Mouse (Mus musculus) erythroblast, embryonic 14.5 days (primary cell): ENCODE results near the gene Slc36a3. TPM values are rescaled to one million over a fixed set of nuclear protein-coding genes. Genes with fewer than 3 reads are reported as not detected.

Experiments
- H3K27me3 ChIP-seq: 2 replicates; pipeline ENCODE4 v1.6.1; 2012; ENCODE audit warnings: inconsistent platforms; ENCODE audit not compliant: control insufficient read depth
- H3K36me3 ChIP-seq: 2 replicates; pipeline ENCODE4 v1.6.1; 2012; ENCODE audit warnings: mild to moderate bottlenecking, inconsistent platforms; ENCODE audit not compliant: control insufficient read depth
- H3K4me1 ChIP-seq: 2 replicates; pipeline ENCODE4 v1.6.1; 2012; ENCODE audit warnings: inconsistent platforms; ENCODE audit not compliant: control insufficient read depth
- H3K4me3 ChIP-seq: replicated peaks from 2 replicates; pipeline ENCODE3; 2012; ENCODE audit warnings: moderate library complexity, mild to moderate bottlenecking, inconsistent platforms
- H3K9me3 ChIP-seq: 2 replicates; pipeline ENCODE4 v1.6.1; 2012; ENCODE audit warnings: low read length, inconsistent platforms, mixed read lengths; ENCODE audit not compliant: control insufficient read depth
- GATA1 ChIP-seq: IDR thresholded peaks from 2 replicates; pipeline ENCODE4 v1.6.1; 2012; ENCODE audit warnings: low read length, inconsistent platforms, mixed read lengths
- TAL1 ChIP-seq: IDR thresholded peaks from 3 replicates; pipeline ENCODE4 v1.6.1; 2012; ENCODE audit warnings: low read length, inconsistent platforms, mixed read lengths
- polyA plus RNA-seq: library from polyadenylated mRNA; stranded (reverse); fragments of >175 nt; gene quantifications from 2 replicates; pipeline ENCODE4 v1.2.3, GENCODE M21; 2012

Slc36a3 gene
- polyA plus RNA-seq, 1 experiment: not detected

GRCm38 (mm10) chr11:55154398-55155069, 3.0 kb upstream of the Slc36a3 start:
- TF ChIP-seq TAL1 (no peak), GATA1 (no peak)
- H3K4me3 ChIP-seq: no peak overlapping the region

GRCm38 (mm10) chr11:55148461-55148860, 3.0 kb downstream of the Slc36a3 start:
- H3K36me3 ChIP-seq: no peaks in the 10 kb centered on the region
- TF ChIP-seq GATA1 (no peak), TAL1 (no peak)
- no peak overlapping the region for H3K4me3 ChIP-seq
- no peaks in the 10 kb centered on the region for H3K27me3 ChIP-seq
- H3K9me3 ChIP-seq: no peaks in the 10 kb centered on the region
- H3K4me1 ChIP-seq: no peaks in the 10 kb centered on the region

More at GRCm38 (mm10) chr11:55154398-55155069, 3.0 kb upstream of the Slc36a3 start:
- Histone ChIP-seq H3K9me3 (no peaks in the 10 kb centered on the region), H3K4me1 (no peaks in the 10 kb centered on the region), H3K36me3 (no peaks in the 10 kb centered on the region), H3K27me3 (no peaks in the 10 kb centered on the region)

DNA sequence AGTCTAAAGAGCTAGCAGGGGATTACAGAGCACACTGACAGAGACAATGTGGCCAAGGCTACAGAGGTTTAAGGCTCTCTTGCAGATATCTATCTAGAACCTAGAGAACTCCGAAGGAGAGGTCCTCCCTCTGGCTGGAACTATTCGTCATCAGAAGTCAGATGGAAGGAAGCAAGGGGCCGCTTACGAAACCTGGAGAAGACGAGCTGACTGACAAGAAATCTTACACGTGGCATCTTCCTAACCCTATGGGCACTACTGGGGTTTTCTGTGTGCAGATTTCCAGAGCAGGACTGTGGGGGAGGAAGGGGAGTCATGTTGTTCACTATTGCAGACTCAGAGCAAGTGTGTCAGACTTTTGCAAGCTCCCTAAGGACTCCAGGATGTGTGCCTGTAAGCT, 4.1 kb downstream of the Slc36a3 start:
- Histone ChIP-seq H3K27me3 (no peaks in the 10 kb centered on the region), H3K4me3 (no peak overlapping the region)
- TF ChIP-seq GATA1 (no peak), TAL1 (no peak)

GRCm38 (mm10) chr11:55146855-55147254, 4.7 kb downstream of the Slc36a3 start:
- TF ChIP-seq GATA1: no peak
- TF ChIP-seq TAL1: no peak
- H3K4me3 ChIP-seq: no peak overlapping the region
- H3K36me3 ChIP-seq: no peaks in the 10 kb centered on the region
- H3K27me3 ChIP-seq: no peaks in the 10 kb centered on the region
- H3K4me1 ChIP-seq: no peaks in the 10 kb centered on the region
- no peaks in the 10 kb centered on the region for H3K9me3 ChIP-seq

More for the DNA sequence above, 4.1 kb downstream of the Slc36a3 start:
- no peaks in the 10 kb centered on the region for H3K9me3 ChIP-seq
- no peaks in the 10 kb centered on the region for H3K4me1 ChIP-seq
- no peaks in the 10 kb centered on the region for H3K36me3 ChIP-seq

- Histone ChIP-seq H3K9me3 (no peaks in the 10 kb centered on the region), H3K36me3 (no peaks in the 10 kb centered on the region)
- TF ChIP-seq TAL1 (no peak), GATA1 (no peak)
Observed at GRCm38 (mm10) chr11:55144011-55144410, 7.5 kb downstream of the Slc36a3 start.

GRCm38 (mm10) chr11:55141502-55141901, 10.0 kb downstream of the Slc36a3 start:
- Histone ChIP-seq H3K4me1 (no peaks in the 10 kb centered on the region), H3K27me3 (no peaks in the 10 kb centered on the region), H3K9me3 (no peaks in the 10 kb centered on the region), H3K36me3 (no peaks in the 10 kb centered on the region), H3K4me3 (no peak overlapping the region)
- TF ChIP-seq TAL1 (no peak), GATA1 (no peak)

More at GRCm38 (mm10) chr11:55144011-55144410, 7.5 kb downstream of the Slc36a3 start:
- Histone ChIP-seq H3K4me3 (no peak overlapping the region), H3K4me1 (no peaks in the 10 kb centered on the region), H3K27me3 (no peaks in the 10 kb centered on the region)

GRCm38 (mm10) chr11:55137646-55138045, 13.9 kb downstream of the Slc36a3 start:
- TF ChIP-seq TAL1: no peak
- no peak for TF ChIP-seq GATA1
- Histone ChIP-seq H3K4me1 (no peaks in the 10 kb centered on the region), H3K4me3 (no peak overlapping the region), H3K36me3 (no peaks in the 10 kb centered on the region), H3K27me3 (no peaks in the 10 kb centered on the region), H3K9me3 (no peaks in the 10 kb centered on the region)

DNA sequence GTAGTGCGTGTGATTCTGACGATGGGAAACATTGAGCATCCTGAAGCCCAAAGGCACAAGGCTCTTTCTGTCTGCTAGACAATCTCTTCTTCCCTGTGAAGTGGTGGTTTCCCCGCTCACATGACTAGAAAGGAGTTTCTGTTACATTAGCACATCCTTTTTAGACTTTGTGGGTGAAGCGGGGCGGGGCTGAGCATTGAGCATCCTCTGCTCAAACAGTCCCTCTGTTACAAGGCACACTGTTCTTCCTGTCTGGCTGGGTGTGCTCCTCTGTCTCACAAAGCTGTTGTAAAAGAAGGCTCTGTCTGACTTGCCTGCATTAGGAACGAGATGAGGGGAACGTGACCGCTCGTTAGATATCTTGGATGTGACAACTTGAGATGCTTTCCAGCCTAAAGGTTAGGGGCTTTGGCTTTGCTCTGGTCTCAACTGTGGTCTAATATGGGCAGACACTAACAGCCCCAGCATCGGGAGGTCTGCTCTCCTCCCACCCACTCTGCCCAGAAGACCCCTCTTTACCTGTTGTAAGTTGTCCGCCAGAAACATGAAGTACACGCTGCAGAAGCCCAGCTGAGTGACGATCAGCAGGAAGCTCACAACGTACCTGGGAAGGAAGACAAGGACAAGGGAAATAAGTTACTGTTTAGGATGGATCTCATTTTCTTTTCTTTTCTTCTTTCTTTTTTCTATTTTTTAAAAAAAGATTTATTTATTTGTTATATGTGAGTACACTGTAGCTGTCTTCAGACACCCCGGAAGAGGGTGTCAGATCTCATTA, 14.5 kb downstream of the Slc36a3 start:
- Histone ChIP-seq H3K9me3 (no peaks in the 10 kb centered on the region), H3K4me3 (no peak overlapping the region), H3K36me3 (no peaks in the 10 kb centered on the region), H3K27me3 (no peaks in the 10 kb centered on the region), H3K4me1 (no peaks in the 10 kb centered on the region)
- TF ChIP-seq GATA1 (no peak), TAL1 (no peak)

DNA sequence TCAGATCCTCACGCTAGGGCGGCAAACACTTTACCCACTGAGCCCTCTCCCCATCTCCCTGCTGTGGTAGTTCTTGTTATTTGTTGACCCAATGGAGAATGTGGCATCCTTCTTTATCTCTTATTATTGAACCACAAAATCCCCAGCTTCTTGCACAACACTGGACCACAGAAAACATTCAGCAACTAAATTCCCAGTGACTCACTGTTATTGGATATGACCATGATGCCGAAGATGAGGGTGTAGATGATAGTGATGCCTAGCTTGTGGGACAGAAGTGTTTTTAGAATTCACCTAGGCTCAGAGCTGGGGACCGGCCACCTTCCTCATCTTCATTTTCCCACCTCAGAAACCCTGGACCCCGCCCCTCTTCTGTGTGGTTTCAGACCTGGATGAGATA, 16.6 kb downstream of the Slc36a3 start:
- no peaks in the 10 kb centered on the region for H3K27me3 ChIP-seq
- TF ChIP-seq TAL1: no peak
- no peak for TF ChIP-seq GATA1
- no peak overlapping the region for H3K4me3 ChIP-seq
- peaks cover 10% of the 10 kb centered on the region for H3K4me1 ChIP-seq
- H3K36me3 ChIP-seq: no peaks in the 10 kb centered on the region
- H3K9me3 ChIP-seq: peaks cover 8% of the 10 kb centered on the region
